Mouse (Mus musculus) adrenal gland, postnatal 0 days (tissue): ENCODE data around the gene Rps7. TPM values are rescaled to one million over a fixed set of nuclear protein-coding genes. Genes with fewer than 3 reads are reported as not detected.

Experiments used
- microRNA-seq: library from miRNA; unstranded; fragments of <30 nt; microRNA quantifications from one replicate; pipeline ENCODE4, GENCODE M21; 2016; ENCODE audit warnings: borderline replicate concordance; ENCODE audit not compliant: insufficient number of aligned reads
- polyA plus RNA-seq: library from polyadenylated mRNA; unstranded; fragments of >200 nt; fragmentation: Nextera tagmentation; extraction: Ambion mirVana; gene quantifications from 2 replicates; pipeline ENCODE4 v1.2.1, GENCODE M21; 2015

The Rps7 gene
- polyA plus RNA-seq: 919 and 1,685 TPM in 2 replicates

GRCm38 (mm10) chr12:28635535-28636476 lies at the start of gene Rps7:
Rps7 (minus strand) TSS chr12:28635953.

GRCm38 (mm10) chr12:28675121-28675924 lies 39.6 kb upstream of the Rps7 start, which contains the start of gene Adi1:
Adi1 (plus strand) TSS chr12:28675231.

GRCm38 (mm10) chr12:28649141-28650110 lies 13.7 kb upstream of the Rps7 start, which contains the start of gene Rnaseh1:
Rnaseh1 (plus strand) TSS chr12:28649602.

GRCm38 (mm10) chr12:28623195-28623594 lies 12.6 kb downstream of the Rps7 start, which contains the start of gene Colec11:
Colec11 (minus strand) TSS chr12:28623377.

GRCm38 (mm10) chr12:28582423-28582822 lies 53.3 kb downstream of the Rps7 start, which contains the start of gene Allc:
Allc (minus strand) TSS chr12:28582523.

Small RNA genes lying within 50 kb of the gene (microRNA-seq; reads per million reads assigned to microRNA genes)
- gene Mir6937: not detected

Other genes starting within 250 kb of the Rps7 start
- 0.08 and 0.12 TPM in 2 replicates for gene Dcdc2c, start 83.6 kb downstream of the Rps7 start, polyA plus RNA-seq
- gene Allc, start 53.4 kb downstream of the Rps7 start, polyA plus RNA-seq: not detected in 2 replicates
- 10.2 and 14.0 TPM in 2 replicates for gene Colec11, start 12.6 kb downstream of the Rps7 start, polyA plus RNA-seq
- 13.4 and 19.5 TPM in 2 replicates for gene Rnaseh1, start 13.6 kb upstream of the Rps7 start, polyA plus RNA-seq
- 50.7 and 103 TPM in 2 replicates for gene Adi1, start 39.3 kb upstream of the Rps7 start, polyA plus RNA-seq
- 20.0 and 28.3 TPM in 2 replicates for gene Trappc12, start 114.5 kb upstream of the Rps7 start, polyA plus RNA-seq
- gene Eipr1, start 115.8 kb upstream of the Rps7 start, polyA plus RNA-seq: 23.0 and 24.6 TPM in 2 replicates